7 mouse cellular contexts compared by ENCODE assay signal in the genomic region with DNA sequence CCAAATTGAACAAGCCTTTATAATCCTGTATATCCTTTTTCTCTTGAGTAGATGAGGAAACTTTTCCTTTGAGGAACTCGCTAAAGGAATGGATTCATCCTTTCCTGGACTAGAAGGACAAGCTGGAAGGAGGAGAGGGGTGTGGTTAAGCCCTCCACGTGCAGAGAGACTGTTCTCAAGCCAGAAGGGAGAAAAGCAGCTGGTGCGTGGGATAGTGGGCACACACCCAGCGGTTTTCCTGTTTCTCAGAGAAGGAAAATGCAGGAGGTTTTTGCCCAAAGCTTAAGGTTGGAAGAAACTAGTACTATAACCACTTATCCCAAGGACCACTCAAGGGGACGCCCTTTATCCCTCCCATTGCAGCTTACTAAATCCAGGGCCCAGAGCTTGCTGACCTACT. TPM values are rescaled to one million over a fixed set of nuclear protein-coding genes. Genes with fewer than 3 reads are reported as not detected.
DNase-seq lines count a peak whose midpoint lies in the region; ATAC-seq and TF ChIP-seq lines count a peak whose summit lies in the region.

No protein-coding gene starts in this region.

- no peak for TF ChIP-seq CTCF in left cerebral cortex, adult 2 months (IDR thresholded peaks at IDR 0.05)

- no peak overlapping the region for H3K27ac ChIP-seq in left cerebral cortex, adult 2 months

- H3K4me3 ChIP-seq in left cerebral cortex, adult 2 months = peak overlapping the region; percentile 62

- DNase-seq in R1 (ENCODE audit: low read depth, low spot score) = peak; percentile 0
- DNase-seq in cerebellum, adult 9-11 months = peak; percentile 5
- peak; percentile 29 for DNase-seq in gastrocnemius, postnatal 14 days
- peak; percentile 36 to 82 for DNase-seq in left cerebral cortex, adult 2 months (ENCODE audit: extremely low spot score in 1 of 2, low spot score in 2 of 2)
- DNase-seq in right cerebral cortex, adult 18-20 months = peak; percentile 78
- no peak for DNase-seq in adrenal gland, adult (ENCODE audit: inconsistent age in 2 of 2, low spot score in 1 of 2)

- intact Hi-C loops in gastrocnemius, postnatal 14 days (cut with DNase I; ENCODE audit: low total_unique reads) = no loop called here
- intact Hi-C loops in left cerebral cortex, adult 2 months (cut with DNase I) = loop anchor here (10.0 kb wide), 1 partner anchor 65 kb away; no protein-coding TSS in a partner anchor

- ATAC-seq in granulocyte monocyte progenitor cell, adult 5-6 weeks (replicated peaks; ENCODE audit: poor library complexity, severe bottlenecking) = no peak

RNA-seq across cellular contexts. Expression of gene Aff2, which starts 0.7 kb away (rescaled TPM):
- total RNA-seq in gastrocnemius, postnatal 14 days (2021) = 1 to 10 TPM; 1.0 to 2.1 TPM
- total RNA-seq in left cerebral cortex, adult 2 months (2021) = 10 to 100 TPM; 21.7 to 24.7 TPM
- total RNA-seq in granulocyte monocyte progenitor cell, adult 5-6 weeks (2014; fragmentation: Nextera tagmentation) = 3.7 and 4.5 TPM in 2 replicates
- total RNA-seq in granulocyte monocyte progenitor cell, adult 5-6 weeks (2017) = 0.98 and 3.1 TPM in 2 replicates

Comparison
In these comparisons a context has a peak if more than half of its experiments do, and no peak if none do; other contexts are left out.
1. DNase-seq: peak in R1 (single experiment), cerebellum, adult 9-11 months (single experiment), gastrocnemius, postnatal 14 days (single experiment), left cerebral cortex, adult 2 months (2 of 2) and right cerebral cortex, adult 18-20 months (single experiment); none in adrenal gland, adult (0 of 2).
2. RNA of gene Aff2, which starts 0.7 kb away (total RNA-seq): 21.7 to 24.7 TPM in left cerebral cortex, adult 2 months; 0.98 to 4.5 TPM in granulocyte monocyte progenitor cell, adult 5-6 weeks and 1.0 to 2.1 TPM in gastrocnemius, postnatal 14 days; every median in the first group is over 4 times any median in the second.